Mouse (Mus musculus): ENCODE data around the gene Clgn.
"Not testable (repeated sequence)": the region's sequence is repeated elsewhere in the genome, so short reads cannot be mapped to it uniquely, and the experiment has no call there.

Gene Clgn

GRCm38 (mm10) chr8:83425202-83425601 is 35.5 kb downstream of the Clgn start:
- no peak for DNase-seq

DNA sequence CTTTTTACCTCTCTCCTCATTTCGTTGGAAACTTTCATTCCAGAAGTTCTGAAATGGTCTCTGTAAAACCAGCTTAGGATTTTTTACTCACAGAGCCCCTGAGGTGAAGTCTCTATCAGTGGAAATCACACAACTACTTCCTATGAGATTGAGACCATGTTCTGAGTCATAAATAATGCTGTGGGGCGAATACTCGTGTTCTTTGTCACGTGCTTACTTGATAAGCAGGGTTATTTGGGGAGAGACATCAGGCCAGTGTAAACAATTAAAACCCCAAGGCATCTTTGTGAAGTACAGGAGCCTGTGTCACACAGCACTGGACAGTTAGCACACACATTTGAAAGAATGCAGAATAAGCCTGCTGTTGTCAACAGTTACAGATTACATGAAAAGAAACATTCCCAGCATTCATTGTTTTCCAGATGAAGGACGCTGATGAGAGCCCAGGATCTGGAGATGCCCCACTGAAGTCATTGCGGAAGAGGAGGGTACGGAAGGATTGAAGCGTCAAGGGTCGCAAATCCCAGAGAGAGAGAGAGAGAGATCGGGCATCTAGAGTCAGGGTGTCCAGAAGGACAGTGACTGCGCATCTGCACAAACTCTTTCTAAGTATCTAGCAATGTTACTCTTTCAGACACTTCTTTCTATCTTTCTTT is 36.6 kb downstream of the Clgn start:
- DNase-seq, result no peak

GRCm38 (mm10) chr8:83426949-83427348 is 37.3 kb downstream of the Clgn start:
- no peak for DNase-seq

DNA sequence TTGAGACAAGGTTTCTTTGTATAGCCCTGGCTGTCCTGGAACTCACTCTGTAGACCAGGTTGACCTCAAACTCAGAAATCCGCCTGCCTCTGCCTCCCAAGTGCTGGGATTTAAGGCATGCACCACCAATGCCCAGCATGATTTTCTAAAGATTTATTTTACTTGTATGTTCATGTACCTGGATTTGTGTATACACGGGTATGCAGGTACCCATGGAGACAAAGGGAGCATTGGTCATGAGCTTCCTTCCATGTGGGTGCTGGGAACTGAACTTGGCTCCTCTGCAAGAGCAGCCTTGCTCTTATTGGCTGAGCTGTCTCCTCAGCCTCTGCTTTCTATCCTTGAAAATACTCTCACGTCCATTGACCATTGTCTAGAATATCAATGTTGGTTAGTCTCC is 39.0 kb downstream of the Clgn start:
- DNase-seq, result not testable (repeated sequence)

DNA sequence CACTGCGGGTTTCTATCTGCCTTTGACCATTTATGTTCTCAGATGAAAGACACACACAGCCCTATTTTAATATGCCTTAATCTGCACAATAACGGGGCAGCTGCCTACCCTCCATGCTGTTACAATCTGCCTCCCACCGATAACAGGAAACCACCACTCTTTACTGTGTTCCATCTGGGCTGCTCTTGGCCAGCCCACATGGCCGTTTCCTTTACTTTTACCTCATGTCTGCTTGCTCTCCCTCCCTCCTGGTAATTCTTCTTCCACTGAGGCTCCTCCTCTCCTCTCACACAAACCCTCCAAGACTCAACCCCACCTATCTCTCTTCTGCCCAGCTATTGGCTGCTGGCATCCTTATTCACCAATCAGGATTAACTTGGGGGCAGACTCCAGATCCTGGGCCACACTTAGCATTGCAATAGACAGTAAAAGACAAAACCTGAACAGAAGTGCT is 39.4 kb downstream of the Clgn start:
- DNase-seq, result no peak

DNA sequence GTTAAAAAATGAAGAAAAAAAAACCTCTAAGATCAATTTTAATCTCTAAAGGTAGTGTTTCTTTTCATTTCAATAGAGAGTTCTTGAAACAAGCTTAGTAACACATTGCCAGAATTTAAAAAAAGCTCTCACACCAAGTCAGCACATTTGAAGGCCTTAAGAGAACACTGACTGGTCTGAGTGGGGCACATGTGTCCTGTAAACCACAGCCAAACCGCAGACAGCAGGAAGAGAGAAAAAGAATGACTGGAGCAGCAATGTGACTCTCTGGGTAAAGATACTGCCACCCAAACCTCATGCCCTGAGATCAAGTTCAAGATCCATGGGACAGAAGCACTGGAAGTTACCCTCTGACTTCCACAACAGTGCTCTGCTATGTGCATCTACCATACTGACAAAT is 47.4 kb downstream of the Clgn start:
- DNase-seq, result no peak

- no peak for DNase-seq
Measured at GRCm38 (mm10) chr8:83441656-83442242, 52.1 kb downstream of the Clgn start.

GRCm38 (mm10) chr8:83442243-83443051 is 52.8 kb downstream of the Clgn start:
- DNase-seq, result peak; percentile 98 to 99

- DNase-seq, result no peak
Measured at GRCm38 (mm10) chr8:83443052-83443400, 53.4 kb downstream of the Clgn start.

DNA sequence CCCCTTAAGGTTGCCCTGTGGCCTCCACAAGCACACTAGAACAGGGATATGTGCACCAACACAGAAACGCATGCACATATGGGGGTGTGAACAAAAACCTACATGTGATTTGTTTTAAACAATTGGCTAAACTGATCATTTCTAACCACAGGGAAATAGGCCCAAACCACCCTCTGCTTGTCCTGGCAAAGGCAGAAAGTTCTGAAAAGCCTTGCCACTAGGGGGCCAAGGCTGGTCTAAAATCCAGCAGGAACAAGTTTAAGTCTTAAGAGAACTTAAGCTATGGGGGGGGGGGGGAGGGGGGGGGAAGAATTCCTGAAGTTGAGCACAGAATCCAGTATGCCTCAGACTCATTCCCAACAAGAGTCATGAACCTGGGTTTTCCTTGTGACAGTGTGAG is 60.3 kb downstream of the Clgn start:
- no peak for DNase-seq

DNA sequence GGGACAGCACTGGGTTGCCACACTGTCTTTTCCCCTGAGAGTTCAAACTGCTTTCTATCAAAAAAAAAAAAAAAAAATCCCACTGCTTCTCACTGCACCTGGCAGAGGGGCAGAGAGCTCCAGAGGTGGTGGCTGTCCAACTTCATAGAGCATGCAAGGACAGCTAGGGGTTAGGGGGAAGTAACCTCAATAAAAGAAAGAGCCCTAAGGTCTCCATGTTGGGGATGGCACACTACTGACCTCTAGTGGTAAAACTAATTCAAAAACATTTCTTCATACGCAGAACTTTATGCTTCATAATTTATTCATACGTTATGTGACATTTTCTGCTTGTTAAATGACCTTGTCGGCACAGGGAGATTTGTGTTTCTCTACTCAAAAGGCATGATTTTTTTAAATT is 61.4 kb downstream of the Clgn start:
- DNase-seq, result no peak

- no peak for DNase-seq
Measured at GRCm38 (mm10) chr8:83457121-83457520, 67.5 kb downstream of the Clgn start.

- no peak for DNase-seq
Measured at GRCm38 (mm10) chr8:83458222-83458621, 68.6 kb downstream of the Clgn start, which contains the start of gene Scoc. Gene Scoc (minus strand): TSS chr8:83458391.

DNA sequence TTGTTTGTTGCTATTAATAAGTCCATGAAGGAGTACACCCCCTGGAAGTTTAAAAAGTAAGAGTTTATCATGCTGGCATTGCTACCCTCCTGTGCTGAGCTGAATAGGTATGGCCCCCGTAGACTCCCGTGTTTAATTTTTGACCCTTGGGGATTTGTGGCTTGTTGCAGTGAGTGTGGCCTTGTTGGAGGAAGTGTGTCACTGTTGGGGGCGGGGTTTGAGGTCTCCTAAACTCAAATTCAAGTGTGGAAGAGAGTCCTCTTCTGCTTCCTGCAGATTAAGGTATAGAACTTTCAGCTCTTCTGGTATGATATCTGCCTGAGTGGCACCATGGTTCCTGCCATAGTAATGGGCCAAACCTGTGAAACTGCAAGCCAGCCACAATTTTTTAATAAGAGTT is 69.9 kb downstream of the Clgn start:
- DNase-seq, result no peak

All from cerebellum, postnatal 25 days (tissue).